ENCODE assay signal across 8 mouse cellular contexts in genomic region chr5:118069315-118069714, GRCm38 (mm10). TPM values are rescaled to one million over a fixed set of nuclear protein-coding genes. Genes with fewer than 3 reads are reported as not detected.
DNase-seq lines count a peak whose midpoint lies in the region; ATAC-seq and TF ChIP-seq lines count a peak whose summit lies in the region.

No protein-coding gene starts in this region.

- H3K79me2 ChIP-seq in heart, adult 2 months (replicated peaks; ENCODE audit: control insufficient read depth, insufficient read depth, low read length), result no peaks in the 10 kb centered on the region

- intact Hi-C loops in heart, adult 2 months (cut with DNase I), result loop anchor here (1.0 to 5.0 kb wide), 2 partner anchors 42 to 65 kb away; partner anchors contain the start of gene Tesc
- intact Hi-C loops in gastrocnemius, postnatal 14 days (cut with DNase I; ENCODE audit: low total_unique reads), result no loop called here

- H3K4me1 ChIP-seq in heart, adult 2 months (ENCODE audit: control insufficient read depth, insufficient read depth, low read length), result peaks cover 3% of the 10 kb centered on the region; the same call in 1 of the 2 replicates
- H3K4me1 ChIP-seq in kidney, adult 2 months (ENCODE audit: control insufficient read depth, insufficient read depth, low read length), result peaks cover 21% of the 10 kb centered on the region; the same call in 1 of the 2 replicates
- no peaks in the 10 kb centered on the region for H3K4me1 ChIP-seq in limb, embryonic 11.5 days (ENCODE audit: control insufficient read depth, insufficient read depth, low read length)
- H3K4me1 ChIP-seq in midbrain, embryonic 15.5 days, result peaks cover 40% of the 10 kb centered on the region
- H3K4me1 ChIP-seq in spleen, adult 2 months (ENCODE audit: control insufficient read depth, insufficient read depth, insufficient read length), result no peaks in the 10 kb centered on the region

- H3K27ac ChIP-seq in heart, adult 2 months, result no peak overlapping the region; the same call in 1 of the 2 replicates
- no peak overlapping the region for H3K27ac ChIP-seq in kidney, adult 2 months (ENCODE audit: insufficient read depth, low read depth, low read length)
- no peak overlapping the region for H3K27ac ChIP-seq in limb, embryonic 11.5 days (replicated peaks; ENCODE audit: low read depth, low read length)
- H3K27ac ChIP-seq in midbrain, embryonic 15.5 days, result no peak overlapping the region
- no peak overlapping the region for H3K27ac ChIP-seq in spleen, adult 2 months (ENCODE audit: insufficient read depth, low read length)

- TF ChIP-seq EP300 in heart, adult 2 months (IDR thresholded peaks at IDR 0.05; ENCODE audit: insufficient read depth, low read depth, low read length), result peak; percentile 89; the same call in 1 of the 2 replicates

- no peak overlapping the region for H3K4me3 ChIP-seq in heart, adult 2 months
- H3K4me3 ChIP-seq in kidney, adult 2 months (ENCODE audit: insufficient read depth, low read depth, low read length), result no peak overlapping the region
- H3K4me3 ChIP-seq in limb, embryonic 11.5 days (ENCODE audit: low read depth, low read length), result no peak overlapping the region
- no peak overlapping the region for H3K4me3 ChIP-seq in midbrain, embryonic 15.5 days
- no peak overlapping the region for H3K4me3 ChIP-seq in spleen, adult 2 months (ENCODE audit: extremely low read depth, insufficient read depth, insufficient read length)

- H3K4me2 ChIP-seq in limb, embryonic 11.5 days (ENCODE audit: low read depth, severe bottlenecking), result no peak overlapping the region
- no peak overlapping the region for H3K4me2 ChIP-seq in midbrain, embryonic 15.5 days

- peak; percentile 94 for TF ChIP-seq CTCF in heart, adult 2 months (IDR thresholded peaks at IDR 0.05)
- peak; percentile 96; the same call in 1 of the 2 replicates for TF ChIP-seq CTCF in kidney, adult 2 months (conservative IDR thresholded peaks at IDR 0.05; ENCODE audit: insufficient read depth, insufficient read length, low read depth, low read length)
- TF ChIP-seq CTCF in spleen, adult 2 months (IDR thresholded peaks at IDR 0.05; ENCODE audit: extremely low read depth, insufficient read depth, insufficient read length, insufficient replicate concordance), result peak; percentile 81; the same call in 1 of the 2 replicates

- no peak for TF ChIP-seq POLR2A in heart, adult 2 months (IDR thresholded peaks at IDR 0.05; ENCODE audit: insufficient read depth, low read depth, low read length)
- no peak for TF ChIP-seq POLR2A in kidney, adult 2 months (IDR thresholded peaks at IDR 0.05; ENCODE audit: low read depth, low read length)
- no peak for TF ChIP-seq POLR2A in spleen, adult 2 months (IDR thresholded peaks at IDR 0.05; ENCODE audit: low read depth, low read length)

- H3K9me3 ChIP-seq in limb, embryonic 11.5 days (ENCODE audit: control insufficient read depth, low read length), result no peaks in the 10 kb centered on the region
- H3K9me3 ChIP-seq in midbrain, embryonic 15.5 days, result no peaks in the 10 kb centered on the region

- ATAC-seq in limb, embryonic 11.5 days (ENCODE audit: insufficient number of reproducible peaks, low FRiP score, low TSS enrichment, low read depth), result 0 out of 2 replicates have a peak, but pooled peaks have one; percentile 36
- 0 out of 2 replicates have a peak, but pooled peaks have one; percentile 25 for ATAC-seq in midbrain, embryonic 15.5 days (replicated peaks)

- 34% methylated on average over 9 of the region's 9 CpGs for WGBS in heart, adult 2 months
- WGBS in kidney, adult 2 months, result 42% methylated on average over 9 of the region's 9 CpGs
- WGBS in limb, embryonic 11.5 days, result 53% methylated on average over 9 of the region's 9 CpGs
- WGBS in midbrain, embryonic 15.5 days, result 41% methylated on average over 9 of the region's 9 CpGs
- WGBS in spleen, adult 2 months, result 39% methylated on average over 9 of the region's 9 CpGs

- H3K9ac ChIP-seq in heart, adult 2 months (ENCODE audit: low read depth, low read length), result no peak overlapping the region
- no peak overlapping the region for H3K9ac ChIP-seq in limb, embryonic 11.5 days (ENCODE audit: low read length)
- no peak overlapping the region for H3K9ac ChIP-seq in midbrain, embryonic 15.5 days

- no peaks in the 10 kb centered on the region for H3K36me3 ChIP-seq in heart, adult 2 months (ENCODE audit: control insufficient read depth, insufficient read depth, low read length)
- H3K36me3 ChIP-seq in kidney, adult 2 months (ENCODE audit: control insufficient read depth, insufficient read depth, low read length), result no peaks in the 10 kb centered on the region
- H3K36me3 ChIP-seq in limb, embryonic 11.5 days (ENCODE audit: control insufficient read depth, insufficient read depth, low read length), result peaks cover 11% of the 10 kb centered on the region; the same call in 1 of the 2 replicates
- H3K36me3 ChIP-seq in midbrain, embryonic 15.5 days (replicated peaks), result 0 out of 2 replicates have a peak, but pooled peaks cover 6% of the 10 kb centered on the region
- H3K36me3 ChIP-seq in spleen, adult 2 months (ENCODE audit: control insufficient read depth, insufficient read depth, low read length), result peaks cover 2% of the 10 kb centered on the region

- no peaks in the 10 kb centered on the region for H3K27me3 ChIP-seq in heart, adult 2 months (ENCODE audit: control insufficient read depth, insufficient read depth, low read length)
- no peaks in the 10 kb centered on the region for H3K27me3 ChIP-seq in kidney, adult 2 months (replicated peaks; ENCODE audit: control insufficient read depth, insufficient read depth, low read length)
- H3K27me3 ChIP-seq in limb, embryonic 11.5 days (ENCODE audit: control insufficient read depth, insufficient read depth, low read length), result no peaks in the 10 kb centered on the region
- no peaks in the 10 kb centered on the region for H3K27me3 ChIP-seq in midbrain, embryonic 15.5 days (replicated peaks)
- no peaks in the 10 kb centered on the region for H3K27me3 ChIP-seq in spleen, adult 2 months (ENCODE audit: control insufficient read depth, insufficient read depth, low read length)

- peak; percentile 70 to 73 for DNase-seq in heart, adult 2 months
- DNase-seq in heart, adult 11 months, result no peak
- DNase-seq in cerebellum, postnatal 36 days, result peak; percentile 88 to 92
- DNase-seq in gastrocnemius, postnatal 14 days, result peak; percentile 57
- peak; percentile 82 for DNase-seq in kidney, adult 2 months
- peak; percentile 82 for DNase-seq in limb, embryonic 11.5 days (ENCODE audit: low spot score)
- peak; percentile 32 to 52 for DNase-seq in spleen, adult 2 months (ENCODE audit: low read depth in 1 of 2, low spot score in 2 of 2)

RNA-seq across cellular contexts. Expression of gene Tesc, which starts 41.8 kb away (rescaled TPM):
- 100 to 1,000 TPM; 200 to 231 TPM for total RNA-seq in heart, adult 2 months (2021)
- polyA plus RNA-seq in heart, adult 2 months (2012; rRNA removed), result 125 and 164 TPM in 2 replicates
- total RNA-seq in gastrocnemius, postnatal 14 days (2021), result 1 to 10 TPM in 1 of 2 experiments, under 1 TPM in 1; 0.78 to 1.4 TPM
- 33.3 and 38.1 TPM in 2 replicates for polyA plus RNA-seq in kidney, adult 2 months (2012; rRNA removed)
- polyA plus RNA-seq in limb, embryonic 11.5 days (2014; fragmentation: Nextera tagmentation; extraction: Ambion mirVana), result 0.53 and 0.75 TPM in 2 replicates
- 6.5 and 7.9 TPM in 2 replicates for polyA plus RNA-seq in midbrain, embryonic 15.5 days (2015; fragmentation: Nextera tagmentation; extraction: Ambion mirVana)
- polyA plus RNA-seq in spleen, adult 2 months (2012; rRNA removed), result 17.1 and 21.2 TPM in 2 replicates
